Mouse (Mus musculus): ENCODE data around the gene Clasrp.
A peak's percentile ranks its signal among the peaks of the same experiment; 100 is the strongest.

The Clasrp gene

DNA sequence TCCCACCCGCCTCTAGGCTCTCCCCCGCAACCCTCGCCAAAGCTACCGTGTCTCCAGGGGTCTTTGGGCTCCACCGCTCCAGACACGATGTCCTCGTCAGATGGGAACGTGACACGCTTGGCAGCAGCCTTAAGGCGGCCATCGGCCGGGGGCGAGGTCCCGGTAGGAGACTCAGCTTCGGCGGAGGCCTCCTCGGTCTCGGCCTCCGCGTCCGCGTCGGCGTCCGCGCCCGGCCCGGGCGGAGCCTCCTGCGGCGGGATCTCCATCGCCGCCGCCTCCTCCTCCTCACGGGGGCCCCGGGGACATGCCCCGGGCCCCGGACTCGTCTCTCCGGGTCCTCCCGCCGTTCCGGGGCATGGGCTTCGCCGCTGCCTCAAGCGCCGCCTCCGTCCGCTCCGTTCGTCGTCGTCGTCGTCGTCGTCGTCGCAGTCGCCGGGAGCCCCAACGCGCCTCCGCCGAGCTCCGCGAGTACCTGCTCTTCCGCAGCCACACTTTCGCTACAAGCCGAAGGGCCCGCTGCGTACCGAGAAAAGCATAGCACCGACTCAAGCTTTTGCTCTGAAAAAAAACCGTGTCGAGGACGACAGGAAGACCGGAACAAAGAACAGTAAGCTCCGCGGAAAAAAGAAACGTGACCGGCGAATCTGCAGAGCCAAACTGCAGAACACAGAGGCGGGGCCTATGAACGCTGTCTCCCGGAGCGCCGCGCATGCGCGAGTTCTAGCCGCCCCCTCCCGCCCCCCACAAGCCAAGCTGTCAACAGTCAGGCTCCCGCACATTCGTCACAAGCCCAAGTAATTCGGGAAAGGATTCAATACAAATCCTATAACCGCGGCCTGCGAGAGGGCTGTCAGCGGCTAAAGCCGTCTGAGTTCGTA lies 42.3 kb downstream of the Clasrp start:
- peak; percentile 97 for DNase-seq

DNA sequence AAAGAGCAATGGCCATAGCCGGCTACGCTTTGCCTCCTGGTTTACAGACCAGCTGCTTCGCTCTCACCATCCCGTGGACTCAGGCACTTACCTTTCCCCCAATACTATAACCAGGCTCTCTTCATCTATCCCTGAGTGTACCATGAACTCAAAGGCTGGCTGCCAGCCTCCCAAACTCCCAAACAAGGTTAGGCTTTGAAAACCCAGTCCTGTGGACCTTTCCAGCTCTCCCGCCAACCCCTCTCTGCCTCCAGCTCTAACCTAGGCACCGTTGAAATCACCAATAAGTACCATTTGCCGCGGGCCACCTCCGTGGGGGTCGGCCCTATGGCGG lies 42.9 kb downstream of the Clasrp start:
- no peak for DNase-seq

DNA sequence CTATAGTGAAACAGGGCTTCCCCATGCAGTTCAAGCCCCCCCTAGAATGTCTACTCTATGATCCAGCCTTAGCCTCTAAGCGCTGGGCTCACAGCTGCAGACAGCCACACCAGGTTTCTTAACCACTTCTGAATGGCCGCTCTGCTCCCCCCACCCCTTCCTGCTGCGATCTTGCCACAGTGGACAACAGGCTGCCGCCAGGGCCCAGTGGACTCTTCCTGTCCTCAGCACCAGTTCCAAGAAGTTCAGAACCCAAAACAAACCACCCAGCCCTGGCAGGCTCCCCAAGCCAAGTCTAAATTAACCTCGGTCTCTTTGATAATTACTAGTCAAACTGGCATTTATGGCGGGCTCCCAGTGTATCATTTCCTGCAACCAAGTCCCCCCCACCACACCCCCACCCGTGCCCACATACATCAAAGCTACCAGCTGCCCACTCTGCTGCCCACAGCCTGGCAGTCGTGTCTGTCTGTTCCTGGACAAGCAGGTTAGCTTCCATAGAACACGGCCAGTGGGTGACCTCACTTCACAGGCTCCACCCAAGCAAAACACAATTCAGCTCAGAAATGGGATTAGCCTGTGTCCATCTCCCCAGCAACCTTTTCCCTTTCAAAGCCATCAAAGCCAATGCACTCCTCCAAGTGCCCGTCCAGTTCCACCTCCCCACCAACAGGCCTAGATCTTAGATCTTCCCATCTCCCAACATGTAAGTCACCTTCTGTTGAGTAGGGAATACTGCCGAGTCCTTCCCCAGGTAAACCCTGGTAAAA lies 43.6 kb downstream of the Clasrp start:
- DNase-seq = peak in 1 of 2 experiments; percentile 39

DNA sequence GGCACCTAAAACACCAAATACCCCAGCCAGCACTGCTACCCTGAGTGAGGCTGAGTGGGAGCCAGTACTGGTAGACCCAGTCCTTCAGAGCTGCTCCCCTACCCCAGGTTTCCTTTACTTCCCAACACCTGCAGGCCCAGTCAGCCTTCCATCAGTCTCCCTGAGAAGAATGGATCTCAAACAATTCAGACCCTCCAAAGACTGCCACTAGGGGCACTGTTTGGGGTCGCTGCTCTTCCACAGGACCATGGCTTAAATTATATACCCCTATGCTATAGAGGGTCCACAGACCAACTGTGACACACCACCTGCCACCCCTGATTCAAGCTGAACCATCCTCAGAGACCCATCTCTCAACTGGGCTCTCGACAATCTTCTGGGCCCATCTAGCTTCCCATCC lies 45.3 kb downstream of the Clasrp start:
- DNase-seq = peak; percentile 48 to 65

DNA sequence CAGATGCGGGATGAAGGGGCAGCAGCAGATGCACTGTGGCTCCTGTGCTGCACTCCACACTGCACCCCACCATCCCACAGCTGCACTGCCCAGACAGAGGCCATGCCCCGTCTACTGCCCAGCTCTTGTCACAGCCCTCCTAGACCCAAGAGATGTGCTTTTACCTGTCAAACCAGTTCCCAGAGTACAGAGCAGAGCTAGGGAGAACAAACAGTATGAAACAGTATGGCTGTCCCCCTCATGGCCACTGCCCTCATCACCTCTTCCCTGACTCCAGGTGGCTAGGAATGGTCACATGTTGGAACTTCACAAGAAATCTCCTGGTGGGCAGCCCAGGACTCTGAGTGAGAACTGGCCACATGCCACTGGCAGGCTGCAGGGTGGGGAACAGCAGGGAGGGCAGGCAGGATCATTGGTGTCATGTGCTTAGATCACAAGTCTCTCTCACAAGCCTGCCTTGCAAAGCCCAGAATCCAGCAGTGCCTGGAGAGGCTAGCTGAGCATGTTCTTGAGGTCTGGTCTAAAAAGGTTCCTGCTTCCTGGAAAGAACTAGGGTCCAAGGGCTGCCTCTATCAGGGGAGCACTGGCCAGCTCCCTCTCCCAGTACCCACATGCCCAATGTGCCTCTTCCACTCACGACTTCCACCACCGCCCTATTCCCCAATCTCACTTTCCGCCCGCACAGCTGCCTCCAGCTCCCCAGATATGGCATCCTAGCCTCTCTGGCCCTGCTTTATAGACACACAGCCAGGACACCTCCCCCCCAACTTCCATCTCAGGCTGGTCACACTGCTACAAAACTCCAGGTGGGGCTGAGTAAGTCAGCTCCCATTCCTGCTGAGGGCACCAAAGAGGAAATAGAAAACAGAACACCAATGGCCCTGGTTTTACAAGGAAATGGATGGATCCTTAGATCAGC lies 46.0 kb downstream of the Clasrp start:
- no peak for DNase-seq

DNA sequence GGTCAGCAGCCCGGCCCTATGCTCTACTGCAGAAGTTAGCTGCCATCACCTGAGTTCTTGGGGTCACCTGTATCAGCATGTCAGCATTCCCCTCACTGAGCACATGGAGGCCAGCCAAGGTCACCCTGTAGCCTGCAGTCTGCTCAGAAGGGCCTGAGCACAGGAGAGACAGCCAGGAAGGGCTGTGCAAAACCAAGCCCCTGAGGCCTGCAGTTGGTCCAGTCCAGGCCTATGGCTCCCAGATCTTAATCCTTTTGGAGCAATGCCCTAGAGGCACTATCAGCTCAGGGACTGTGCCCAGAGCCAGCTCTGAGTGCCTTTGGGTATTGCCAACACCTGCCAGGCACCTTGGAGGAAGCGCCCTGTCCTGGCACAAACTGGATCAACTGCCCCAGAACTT lies 47.2 kb downstream of the Clasrp start:
- peak; percentile 28 to 34 for DNase-seq

DNA sequence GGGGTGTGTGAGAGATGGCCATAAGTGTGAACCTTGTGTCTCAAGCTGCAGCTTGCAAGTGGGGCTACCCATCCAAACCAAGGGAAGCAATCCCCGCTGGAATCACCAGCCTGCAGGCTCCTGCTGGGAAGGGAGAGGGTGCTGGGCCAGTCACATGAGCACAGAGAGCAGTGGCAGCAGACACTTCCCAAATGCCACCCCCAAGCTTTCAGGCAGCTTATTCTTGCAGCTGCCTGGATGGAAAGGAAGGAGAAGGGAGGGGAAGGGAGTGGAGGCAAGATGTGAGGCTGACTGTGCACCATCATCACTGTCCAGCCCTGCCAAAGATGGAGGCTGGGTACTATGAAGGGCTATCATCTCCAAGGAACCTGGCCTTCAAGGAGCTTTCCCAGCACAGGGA lies 50.1 kb downstream of the Clasrp start:
- DNase-seq = no peak

DNA sequence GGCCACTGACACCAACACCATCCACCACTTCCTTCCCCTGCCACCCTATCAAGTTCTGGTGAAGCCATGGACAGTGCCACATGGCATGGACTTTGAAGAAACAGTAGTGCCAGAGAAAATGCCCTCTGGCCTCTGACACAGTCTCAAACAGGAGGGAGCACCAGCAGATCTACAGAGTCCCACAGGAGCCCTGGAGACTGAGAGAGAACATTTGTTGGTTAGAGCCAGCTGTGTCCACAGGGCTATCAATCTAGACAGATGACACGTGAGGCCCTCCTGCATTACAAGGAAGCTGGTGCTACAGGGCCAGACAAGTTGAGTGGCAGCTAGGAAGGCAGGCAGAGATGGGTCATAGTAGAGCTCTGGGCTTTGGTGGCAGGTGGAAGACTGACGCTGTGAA lies 51.8 kb downstream of the Clasrp start:
- DNase-seq = no peak

DNA sequence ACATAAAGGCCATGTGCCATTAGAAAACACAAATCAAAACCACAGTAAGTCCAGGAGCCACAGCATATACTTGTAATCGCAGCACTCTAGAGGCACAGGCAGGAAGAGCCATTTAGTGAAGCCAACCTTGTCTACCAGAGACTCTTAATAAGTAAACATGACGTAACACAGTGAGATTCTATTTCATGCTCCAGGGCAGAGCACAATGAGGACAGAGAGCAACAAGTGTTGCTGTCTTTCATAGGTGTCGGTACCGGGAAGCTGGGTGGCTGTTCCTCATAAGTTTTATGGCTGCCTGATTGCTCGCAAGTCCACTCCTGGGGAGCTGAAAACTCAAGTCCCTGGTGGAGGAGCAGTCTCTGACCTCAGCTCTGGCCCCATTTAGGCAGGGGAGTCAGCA lies 52.7 kb downstream of the Clasrp start:
- no peak for DNase-seq

DNA sequence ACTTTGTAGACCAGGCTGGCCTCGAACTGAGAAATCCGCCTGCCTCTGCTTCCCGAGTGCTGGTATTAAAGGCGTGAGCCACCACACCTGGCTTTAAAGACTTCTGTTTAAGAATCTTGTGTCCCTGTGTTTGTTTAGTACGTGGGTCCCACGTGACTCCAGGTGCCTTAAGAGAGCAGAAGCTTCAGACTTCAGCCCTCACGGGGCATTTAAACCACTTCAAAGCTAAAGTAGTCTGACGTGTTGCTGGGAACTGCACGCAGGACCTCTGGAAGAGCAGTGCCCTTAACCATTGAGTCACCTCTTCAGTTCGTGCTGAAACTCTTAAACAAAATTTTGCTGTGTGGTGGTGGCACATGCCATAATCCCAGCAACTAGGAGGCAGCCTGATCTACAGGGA lies 54.9 kb downstream of the Clasrp start:
- no peak for DNase-seq

DNA sequence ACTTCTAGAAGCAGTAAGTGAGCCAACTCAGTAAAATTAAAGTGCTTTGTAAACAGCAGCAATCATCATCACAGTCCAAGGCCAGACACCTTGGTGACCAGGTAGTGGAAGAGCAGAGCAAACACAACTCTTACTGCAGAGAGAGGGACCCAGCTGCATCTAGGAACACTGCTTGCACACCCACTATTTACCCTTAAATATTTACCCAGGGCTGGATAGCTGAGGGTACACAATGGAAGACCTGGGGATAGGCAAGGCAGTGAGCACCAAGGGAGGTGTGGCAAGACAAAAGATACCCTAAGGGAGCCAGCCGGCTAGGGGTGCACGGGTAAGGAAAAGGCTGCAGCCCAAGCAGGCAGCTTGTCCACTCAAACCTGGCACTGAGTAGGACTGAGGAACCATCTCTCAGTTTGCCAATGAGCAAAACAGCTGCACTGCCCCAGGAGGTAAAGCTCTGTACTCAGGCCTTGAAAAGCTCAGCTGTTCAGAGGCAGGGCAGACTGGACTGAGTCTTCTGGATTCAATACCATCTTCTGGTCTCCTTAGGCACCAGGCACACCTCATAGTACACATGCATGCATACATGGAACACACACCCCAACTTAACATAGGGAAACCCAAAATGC lies 56.8 kb downstream of the Clasrp start:
- DNase-seq = no peak

DNA sequence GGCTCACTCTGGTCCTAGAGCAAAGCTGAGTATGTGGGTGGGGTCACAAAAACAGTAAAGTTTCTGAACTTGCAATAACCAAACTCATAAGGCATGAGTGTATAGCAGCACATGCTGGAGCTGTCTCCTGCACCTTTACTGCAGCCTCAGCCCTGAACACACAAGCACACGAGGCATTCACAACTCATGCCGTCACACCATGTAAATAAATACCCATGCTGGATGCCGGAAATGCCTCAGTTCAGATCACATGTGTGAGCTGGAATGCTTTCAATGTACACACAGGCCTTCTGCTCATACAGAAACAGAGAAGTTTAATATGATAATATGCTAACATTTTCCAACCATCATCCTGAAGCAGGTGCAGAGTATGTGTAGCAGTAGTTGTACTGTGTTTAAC lies 58.3 kb downstream of the Clasrp start:
- no peak for DNase-seq

DNA sequence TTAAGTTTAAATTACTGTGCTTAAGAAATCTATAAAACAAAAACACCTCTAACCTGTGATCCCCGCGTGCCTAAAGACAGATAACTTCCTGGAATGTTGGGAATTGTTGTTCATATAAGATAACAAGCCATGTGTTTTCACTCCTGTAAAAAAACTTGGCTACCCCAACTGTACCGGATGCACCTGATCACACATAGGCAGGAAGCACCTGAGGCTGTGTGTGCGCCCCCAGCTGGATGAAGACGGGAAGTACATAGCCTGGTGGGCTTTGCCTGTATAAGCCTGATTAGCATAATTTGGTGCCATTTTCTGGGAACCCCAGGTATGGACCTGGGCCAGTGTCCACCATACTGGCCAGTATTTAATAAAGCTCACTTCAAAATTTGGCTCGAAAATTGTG lies 60.7 kb downstream of the Clasrp start:
- peak in 1 of 2 experiments; percentile 56 for DNase-seq

DNA sequence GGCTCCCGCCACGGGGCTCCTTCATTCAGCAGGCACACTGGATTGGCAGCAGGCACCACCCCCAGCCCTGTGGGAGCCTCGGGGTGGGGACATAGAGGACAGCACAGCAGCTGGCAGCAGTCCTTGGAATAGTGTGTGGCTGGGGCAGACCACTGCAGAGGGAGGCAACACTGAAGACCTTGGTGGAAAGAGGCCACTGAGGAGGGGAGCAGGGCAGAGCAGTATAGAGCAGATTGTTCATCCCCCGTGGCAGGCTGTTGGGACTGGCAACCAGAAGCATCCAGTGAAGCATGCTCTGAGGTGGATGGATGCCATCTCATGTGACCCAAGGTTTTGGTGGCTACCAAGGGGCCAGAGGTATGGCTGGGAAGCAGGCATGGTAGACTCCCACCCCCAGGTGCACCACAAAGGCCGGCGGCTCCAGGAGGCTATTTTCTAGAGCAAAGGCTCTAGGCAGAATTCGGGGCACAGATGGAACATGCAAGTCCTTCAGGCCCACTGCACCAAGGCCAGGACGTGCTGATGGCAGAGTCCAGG lies 62.1 kb downstream of the Clasrp start:
- DNase-seq = peak; percentile 82 to 89

DNA sequence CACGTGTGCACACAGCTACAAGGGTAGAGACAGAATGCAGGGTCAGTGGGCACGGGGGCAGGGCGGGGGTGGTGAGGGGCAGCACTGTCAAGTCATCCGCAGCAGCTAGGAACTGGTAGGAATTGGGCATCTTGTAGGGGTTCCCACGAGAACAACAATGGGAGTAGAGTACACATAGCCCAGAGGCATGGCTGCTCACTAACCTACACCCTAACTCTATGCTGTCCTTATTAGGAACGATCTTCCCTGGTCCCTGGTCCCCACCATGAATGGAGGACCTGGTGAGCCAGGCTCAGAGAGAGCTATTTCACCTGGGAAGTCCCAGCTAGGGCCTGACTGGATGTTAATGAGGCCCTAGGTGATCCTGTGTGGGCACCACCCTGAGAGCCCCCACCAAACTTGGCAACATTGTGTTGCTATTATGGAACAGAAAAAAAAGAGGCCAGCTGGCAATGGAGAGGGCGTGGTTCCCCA lies 62.6 kb downstream of the Clasrp start:
- DNase-seq = peak in 1 of 2 experiments; percentile 44

DNA sequence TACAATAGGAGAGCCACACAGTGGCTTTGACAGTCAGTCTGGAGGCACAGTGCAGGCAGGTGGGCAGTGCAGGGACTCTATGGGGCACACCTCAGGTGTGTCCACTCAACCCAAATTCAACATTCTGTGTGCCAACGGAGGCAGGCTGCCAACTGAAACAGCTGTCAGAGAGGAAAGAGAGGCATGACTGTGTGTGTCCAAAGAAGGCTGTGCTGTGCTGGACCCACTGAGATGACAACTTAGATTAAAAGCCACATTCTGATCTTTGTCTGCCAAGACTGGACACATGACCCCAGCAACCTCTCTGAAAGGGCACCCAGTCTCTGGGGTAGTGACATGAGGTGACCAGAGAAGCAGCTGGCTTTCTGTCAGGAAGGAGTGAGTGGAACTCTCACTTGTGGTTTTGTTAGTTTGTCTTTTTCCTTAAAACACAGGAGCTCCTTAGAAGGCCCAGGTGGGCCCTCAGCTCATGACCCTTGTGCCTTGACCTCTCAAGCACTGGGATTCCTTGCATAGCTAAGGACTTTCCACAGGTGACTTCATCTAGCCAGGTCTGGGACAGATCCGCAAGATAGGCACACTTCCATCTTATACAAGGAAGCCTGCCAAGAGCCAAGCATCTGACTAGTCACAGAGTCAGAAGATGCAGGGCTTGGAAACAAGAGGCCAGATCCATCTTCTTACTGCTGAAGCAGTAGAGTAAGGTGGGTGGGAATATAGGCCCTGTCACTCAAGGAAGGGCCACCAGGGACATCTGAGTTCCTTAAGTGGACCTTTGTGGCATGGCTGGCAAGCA lies 63.3 kb downstream of the Clasrp start:
- peak; percentile 65 for DNase-seq

DNA sequence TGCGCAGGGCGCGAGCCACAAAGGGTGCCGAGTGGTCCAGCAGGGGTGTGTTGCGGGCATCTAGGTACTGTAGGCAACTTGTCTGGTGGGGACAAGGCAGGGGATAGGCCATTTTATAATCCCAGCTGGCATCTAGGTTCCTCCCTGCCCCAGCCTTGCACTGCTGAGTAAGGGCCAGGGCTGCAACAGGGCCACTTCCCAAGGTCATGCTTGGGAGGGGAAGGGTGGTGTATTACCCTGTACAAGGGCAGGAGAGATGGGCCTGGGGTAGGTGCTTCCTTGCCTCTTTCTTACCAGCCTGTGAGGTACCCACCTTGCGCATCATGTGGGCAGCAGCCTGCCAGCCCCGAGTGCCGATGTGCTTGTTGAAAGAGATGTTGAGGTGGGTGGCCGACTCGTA lies 69.6 kb downstream of the Clasrp start:
- DNase-seq = no peak

DNA sequence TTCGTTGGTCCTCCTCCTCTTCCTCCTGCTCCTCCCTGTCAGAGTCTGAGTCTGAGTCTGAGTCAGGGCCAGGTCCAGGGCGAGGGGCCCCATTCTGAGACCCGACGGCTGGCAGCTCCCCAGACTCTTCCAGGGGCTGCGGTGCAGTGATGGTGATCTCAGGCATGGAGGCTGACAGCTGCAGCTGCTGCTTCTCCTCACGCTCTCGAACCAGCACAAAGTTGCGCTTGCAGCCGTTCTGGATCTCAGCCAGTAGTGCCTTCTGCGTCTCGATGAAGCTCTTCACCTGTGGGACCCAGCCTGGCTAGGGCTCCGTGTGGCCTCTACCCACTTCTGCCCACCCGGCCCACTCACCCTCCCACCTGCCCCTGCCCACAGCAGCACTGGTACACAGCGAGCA lies 72.0 kb downstream of the Clasrp start:
- DNase-seq = peak in 1 of 2 experiments; percentile 46

DNA sequence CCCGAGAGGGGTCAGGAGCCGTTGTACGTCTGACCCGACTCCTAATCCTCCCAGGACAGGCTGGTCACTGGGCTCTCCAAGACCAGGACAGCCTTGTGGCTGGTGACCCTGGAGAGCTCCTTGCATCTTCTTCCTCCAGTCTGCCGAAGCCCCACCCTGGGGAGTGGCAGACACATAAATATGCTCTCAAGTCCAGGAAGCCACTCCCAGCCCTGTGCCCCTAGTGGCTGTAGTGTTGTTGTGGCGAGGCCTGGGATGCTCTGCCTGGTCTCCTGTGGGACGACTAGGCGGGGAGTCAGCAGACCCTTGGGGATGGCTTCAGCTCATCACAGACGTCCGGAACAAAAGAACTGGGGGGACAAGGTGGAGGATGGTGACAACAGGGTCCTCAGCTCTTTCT lies 73.2 kb downstream of the Clasrp start:
- DNase-seq = no peak

All from cerebellum, postnatal 10 days (tissue).